Mouse (Mus musculus): ENCODE data around the gene Foxd2. TPM values are rescaled to one million over a fixed set of nuclear protein-coding genes. Genes with fewer than 3 reads are reported as not detected.

Foxd2 gene
- polyA plus RNA-seq, 1 experiment, result 0.16 TPM

- Histone ChIP-seq H3K27me3 (ENCODE audit: control insufficient read depth, insufficient read depth, low read length) (peaks cover 81% of the 10 kb centered on the region), H3K4me1 (ENCODE audit: control insufficient read depth, insufficient read depth, insufficient read length, low read length) (peaks cover 10% of the 10 kb centered on the region), H3K4me3 (ENCODE audit: low read depth, low read length) (no peak overlapping the region), H3K36me3 (ENCODE audit: control insufficient read depth, insufficient read depth, low read length) (no peaks in the 10 kb centered on the region), H3K27ac (ENCODE audit: insufficient read depth, low read depth, low read length) (no peak overlapping the region)
- TF ChIP-seq CTCF (IDR thresholded peaks at IDR 0.05; ENCODE audit: extremely low read depth, insufficient read length, insufficient replicate concordance, low read depth, low read length), result no peak
- no peak for TF ChIP-seq POLR2A (IDR thresholded peaks at IDR 0.05; ENCODE audit: low read depth, low read length)
- 84% methylated on average over 3 of the region's 3 CpGs for WGBS
Measured at GRCm38 (mm10) chr4:114905501-114905900, 3.2 kb downstream of the Foxd2 start.

GRCm38 (mm10) chr4:114903422-114903782 is 5.3 kb downstream of the Foxd2 start:
- H3K4me3 ChIP-seq (ENCODE audit: low read depth, low read length), result no peak overlapping the region
- peaks cover 8% of the 10 kb centered on the region for H3K4me1 ChIP-seq (ENCODE audit: control insufficient read depth, insufficient read depth, insufficient read length, low read length)
- H3K27ac ChIP-seq (ENCODE audit: insufficient read depth, low read depth, low read length), result no peak overlapping the region
- H3K27me3 ChIP-seq (ENCODE audit: control insufficient read depth, insufficient read depth, low read length), result peaks cover 79% of the 10 kb centered on the region
- no peak for TF ChIP-seq CTCF (IDR thresholded peaks at IDR 0.05; ENCODE audit: extremely low read depth, insufficient read length, insufficient replicate concordance, low read depth, low read length)
- no peak for TF ChIP-seq POLR2A (IDR thresholded peaks at IDR 0.05; ENCODE audit: low read depth, low read length)
- no peaks in the 10 kb centered on the region for H3K36me3 ChIP-seq (ENCODE audit: control insufficient read depth, insufficient read depth, low read length)
- 15% methylated on average over 11 of the region's 11 CpGs for WGBS

- Histone ChIP-seq H3K36me3 (ENCODE audit: control insufficient read depth, insufficient read depth, low read length) (no peaks in the 10 kb centered on the region), H3K4me3 (ENCODE audit: low read depth, low read length) (no peak overlapping the region), H3K27ac (ENCODE audit: insufficient read depth, low read depth, low read length) (no peak overlapping the region), H3K4me1 (ENCODE audit: control insufficient read depth, insufficient read depth, insufficient read length, low read length) (peaks cover 5% of the 10 kb centered on the region), H3K27me3 (ENCODE audit: control insufficient read depth, insufficient read depth, low read length) (peaks cover 73% of the 10 kb centered on the region)
- WGBS, result 6% methylated on average over 39 of the region's 39 CpGs
- TF ChIP-seq CTCF (IDR thresholded peaks at IDR 0.05; ENCODE audit: extremely low read depth, insufficient read length, insufficient replicate concordance, low read depth, low read length) (no peak), POLR2A (IDR thresholded peaks at IDR 0.05; ENCODE audit: low read depth, low read length) (no peak)
Measured at GRCm38 (mm10) chr4:114902641-114903421, 5.8 kb downstream of the Foxd2 start.

- TF ChIP-seq POLR2A (IDR thresholded peaks at IDR 0.05; ENCODE audit: low read depth, low read length), result no peak
- no peak for TF ChIP-seq CTCF (IDR thresholded peaks at IDR 0.05; ENCODE audit: extremely low read depth, insufficient read length, insufficient replicate concordance, low read depth, low read length)
- H3K27me3 ChIP-seq (ENCODE audit: control insufficient read depth, insufficient read depth, low read length), result peaks cover 62% of the 10 kb centered on the region
- 2% methylated on average over 42 of the region's 42 CpGs for WGBS
Measured at GRCm38 (mm10) chr4:114901643-114902351, 6.9 kb downstream of the Foxd2 start.

GRCm38 (mm10) chr4:114900866-114901642 is 7.6 kb downstream of the Foxd2 start:
- peaks cover 3% of the 10 kb centered on the region; the same call in 1 of the 2 replicates for H3K4me1 ChIP-seq (ENCODE audit: control insufficient read depth, insufficient read depth, insufficient read length, low read length)
- 7% methylated on average over 33 of the region's 33 CpGs for WGBS
- H3K27ac ChIP-seq (ENCODE audit: insufficient read depth, low read depth, low read length), result no peak overlapping the region
- TF ChIP-seq POLR2A (IDR thresholded peaks at IDR 0.05; ENCODE audit: low read depth, low read length), result no peak
- no peak for TF ChIP-seq CTCF (IDR thresholded peaks at IDR 0.05; ENCODE audit: extremely low read depth, insufficient read length, insufficient replicate concordance, low read depth, low read length)
- H3K4me3 ChIP-seq (ENCODE audit: low read depth, low read length), result no peak overlapping the region
- H3K36me3 ChIP-seq (ENCODE audit: control insufficient read depth, insufficient read depth, low read length), result no peaks in the 10 kb centered on the region
- peaks cover 55% of the 10 kb centered on the region for H3K27me3 ChIP-seq (ENCODE audit: control insufficient read depth, insufficient read depth, low read length)

More at GRCm38 (mm10) chr4:114901643-114902351, 6.9 kb downstream of the Foxd2 start:
- Histone ChIP-seq H3K4me3 (ENCODE audit: low read depth, low read length) (no peak overlapping the region), H3K4me1 (ENCODE audit: control insufficient read depth, insufficient read depth, insufficient read length, low read length) (peaks cover 3% of the 10 kb centered on the region; the same call in 1 of the 2 replicates), H3K36me3 (ENCODE audit: control insufficient read depth, insufficient read depth, low read length) (no peaks in the 10 kb centered on the region), H3K27ac (ENCODE audit: insufficient read depth, low read depth, low read length) (no peak overlapping the region)

GRCm38 (mm10) chr4:114899885-114900284 is 8.8 kb downstream of the Foxd2 start:
- peaks cover 46% of the 10 kb centered on the region for H3K27me3 ChIP-seq (ENCODE audit: control insufficient read depth, insufficient read depth, low read length)

More at GRCm38 (mm10) chr4:114899885-114900284, 8.8 kb downstream of the Foxd2 start:
- TF ChIP-seq CTCF (IDR thresholded peaks at IDR 0.05; ENCODE audit: extremely low read depth, insufficient read length, insufficient replicate concordance, low read depth, low read length) (no peak), POLR2A (IDR thresholded peaks at IDR 0.05; ENCODE audit: low read depth, low read length) (no peak)
- 9% methylated on average over 3 of the region's 3 CpGs for WGBS
- Histone ChIP-seq H3K27ac (ENCODE audit: insufficient read depth, low read depth, low read length) (no peak overlapping the region), H3K4me1 (ENCODE audit: control insufficient read depth, insufficient read depth, insufficient read length, low read length) (peaks cover 3% of the 10 kb centered on the region; the same call in 1 of the 2 replicates), H3K4me3 (ENCODE audit: low read depth, low read length) (no peak overlapping the region), H3K36me3 (ENCODE audit: control insufficient read depth, insufficient read depth, low read length) (no peaks in the 10 kb centered on the region)

Measured in small intestine, adult 2 months (tissue).